Mouse (Mus musculus): Measurements from ENCODE around the gene Cpa1. TPM values are rescaled to one million over a fixed set of nuclear protein-coding genes. Genes with fewer than 3 reads are reported as not detected.

The Cpa1 gene
- polyA plus RNA-seq, 1 experiment = not detected

Other genes starting within 250 kb of the Cpa1 start
- gene Zc3hc1, start 248.2 kb upstream of the Cpa1 start, polyA plus RNA-seq (2012; rRNA removed) = 24.4 and 25.4 TPM in 2 replicates
- gene Klhdc10, start 237.3 kb upstream of the Cpa1 start, polyA plus RNA-seq (2012; rRNA removed) = 55.5 and 62.7 TPM in 2 replicates
- 25.1 and 28.2 TPM in 2 replicates for gene Tmem209, start 129.4 kb upstream of the Cpa1 start, polyA plus RNA-seq (2012; rRNA removed)
- gene Ssmem1, start 129.4 kb upstream of the Cpa1 start, polyA plus RNA-seq (2012; rRNA removed) = 0.08 TPM in 1 of 2 replicates, not detected in the other
- gene Cpa2, start 97.6 kb upstream of the Cpa1 start, polyA plus RNA-seq (2012; rRNA removed) = 2.7 and 4.3 TPM in 2 replicates
- 0.19 and 0.24 TPM in 2 replicates for gene Cpa4, start 70.8 kb upstream of the Cpa1 start, polyA plus RNA-seq (2012; rRNA removed)
- 0.04 TPM in 1 of 2 replicates, not detected in the other for gene Cpa5, start 28.2 kb upstream of the Cpa1 start, polyA plus RNA-seq (2012; rRNA removed)
- 6.1 and 7.6 TPM in 2 replicates for gene Cep41, start 54.5 kb downstream of the Cpa1 start, polyA plus RNA-seq (2012; rRNA removed)
- 53.9 and 57.8 TPM in 2 replicates for gene Mest, start 84.3 kb downstream of the Cpa1 start, polyA plus RNA-seq (2012; rRNA removed)

All from frontal cortex, adult 2 months (tissue).